Mouse (Mus musculus) spleen, postnatal 14 days (tissue): ENCODE data around the gene Csnk1g1.

ENCODE experiments used
- DNase-seq, 2 experiments: peaks; one replicate each; pipeline ENCODE4 v3.0.0; 2021 to 2022; ENCODE audit warnings: low spot score in 2 of 2

Gene Csnk1g1

GRCm38 (mm10) chr9:66067542-66067941, 158.8 kb downstream of the Csnk1g1 start:
- peak in 1 of 2 experiments; percentile 55 for DNase-seq

DNA sequence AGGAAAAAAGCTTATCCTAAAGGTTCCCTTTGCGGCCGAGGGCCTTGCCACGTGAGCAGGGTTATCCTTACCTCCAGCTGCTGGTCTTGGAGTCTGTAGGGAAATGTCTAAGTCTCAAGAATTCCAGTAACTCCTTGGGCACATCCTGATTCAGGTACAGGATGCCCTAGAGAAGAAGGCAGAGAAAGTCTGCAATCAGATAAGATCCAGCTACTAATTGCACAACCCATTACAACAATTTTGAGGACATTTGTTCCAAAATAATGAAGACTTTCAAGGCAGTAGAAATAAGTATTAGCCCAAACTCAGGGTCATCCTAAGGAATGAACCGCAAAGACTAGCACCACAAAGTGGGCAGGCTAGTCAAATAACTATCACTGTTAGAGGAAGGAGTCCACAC, 159.3 kb downstream of the Csnk1g1 start:
- no peak for DNase-seq

DNA sequence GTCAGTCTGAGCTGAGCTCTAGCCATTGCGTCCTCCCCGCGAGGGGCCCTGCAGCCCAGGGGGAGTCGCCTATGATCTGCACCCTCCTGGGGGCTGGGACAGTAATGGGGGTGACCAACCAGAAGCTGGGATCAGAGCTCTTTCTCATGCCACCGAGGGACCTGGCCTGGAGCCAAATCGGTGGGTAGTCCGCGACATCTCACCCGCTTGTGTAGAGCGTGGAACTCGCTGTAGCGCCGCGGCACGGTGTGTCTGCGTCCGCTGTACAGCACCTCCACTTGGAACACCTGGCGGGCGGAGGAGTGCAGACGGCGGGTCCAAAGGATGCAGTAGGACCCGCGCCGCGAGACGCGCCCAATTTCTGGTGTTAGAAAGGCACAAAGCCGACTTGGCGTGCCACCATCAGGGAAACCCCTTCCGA, 160.3 kb downstream of the Csnk1g1 start:
- peak; percentile 36 to 57 for DNase-seq

GRCm38 (mm10) chr9:66069583-66069982, 160.9 kb downstream of the Csnk1g1 start, which contains the start of gene Snx22:
TSS of gene Snx22 (minus strand) at chr9:66069719.
- DNase-seq = peak; percentile 93

DNA sequence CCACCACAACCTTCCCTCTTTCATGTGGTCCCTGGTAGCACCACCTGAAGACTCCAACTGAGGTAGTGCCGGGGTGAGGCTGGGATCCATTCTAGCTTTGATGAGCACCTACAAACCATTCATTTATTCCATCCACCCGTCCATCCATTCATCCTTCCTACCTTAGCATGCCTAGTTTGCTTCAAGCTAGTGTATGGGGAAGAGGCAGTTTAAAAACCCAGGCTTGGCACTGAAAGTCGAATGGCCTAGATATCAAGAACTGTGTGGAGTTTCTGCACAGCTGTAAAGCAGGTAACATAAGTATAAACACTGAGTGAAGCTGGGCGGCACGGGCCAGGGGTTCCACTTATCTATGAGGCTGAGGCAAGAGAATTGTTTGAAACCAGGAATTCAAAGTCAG, 161.4 kb downstream of the Csnk1g1 start:
- DNase-seq = no peak

DNA sequence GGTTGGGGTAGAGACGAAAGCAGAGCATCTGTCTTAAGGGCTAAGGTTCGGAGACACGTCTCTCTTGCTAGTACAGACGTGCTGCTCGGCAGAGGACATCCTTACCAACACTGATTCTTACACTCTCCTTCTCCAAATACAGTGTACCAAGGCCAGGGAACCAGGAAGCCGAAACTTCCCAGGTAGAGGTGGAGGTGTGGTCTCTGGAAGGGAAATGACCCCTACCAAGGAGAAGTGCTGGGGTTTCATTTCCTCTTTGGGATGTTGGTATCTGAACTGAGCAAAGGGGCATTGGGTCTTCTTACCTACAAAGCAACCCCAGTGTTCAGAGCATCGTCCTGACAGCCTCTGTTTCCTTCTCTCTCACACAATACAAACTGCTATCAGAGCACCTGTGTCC, 164.0 kb downstream of the Csnk1g1 start:
- DNase-seq = no peak

DNA sequence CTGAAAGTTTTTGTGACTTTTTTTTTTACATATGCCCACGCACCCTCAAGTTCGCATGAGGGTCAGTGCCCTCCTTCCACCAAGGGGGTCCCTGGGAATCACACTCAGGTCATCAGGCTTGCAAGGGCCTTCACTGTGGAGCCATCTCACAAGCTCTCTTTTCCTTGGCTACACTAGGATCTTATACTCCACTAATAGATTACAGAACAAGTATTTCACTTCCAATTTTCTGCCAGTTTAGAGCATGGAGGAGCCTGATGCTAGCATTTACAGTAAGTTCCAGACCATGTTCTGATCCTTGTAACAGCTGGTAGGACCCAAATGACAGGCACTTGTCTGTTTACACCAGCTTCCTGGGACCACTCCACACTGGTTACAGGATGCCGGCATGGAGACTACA, 169.3 kb downstream of the Csnk1g1 start:
- no peak for DNase-seq

DNA sequence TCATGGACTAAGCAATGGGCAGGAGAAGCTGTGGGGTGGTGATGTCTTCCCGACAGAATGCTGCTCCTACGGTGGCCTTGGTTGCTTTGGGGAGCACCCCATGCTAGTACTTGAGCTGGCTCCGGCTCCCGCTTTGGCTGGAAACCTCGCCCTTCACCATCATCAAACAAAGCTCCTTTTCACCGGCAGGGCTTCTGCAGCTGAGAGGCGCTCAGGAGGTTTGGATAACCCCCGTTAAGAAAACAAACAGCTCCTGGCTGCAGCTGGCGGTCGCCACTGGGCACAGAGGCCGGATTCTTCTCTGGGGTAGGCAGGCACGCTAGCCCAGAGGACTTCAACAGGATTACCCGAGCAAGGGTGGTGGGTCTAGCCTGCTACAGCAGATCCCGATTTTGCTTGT, 169.8 kb downstream of the Csnk1g1 start:
- DNase-seq = no peak

DNA sequence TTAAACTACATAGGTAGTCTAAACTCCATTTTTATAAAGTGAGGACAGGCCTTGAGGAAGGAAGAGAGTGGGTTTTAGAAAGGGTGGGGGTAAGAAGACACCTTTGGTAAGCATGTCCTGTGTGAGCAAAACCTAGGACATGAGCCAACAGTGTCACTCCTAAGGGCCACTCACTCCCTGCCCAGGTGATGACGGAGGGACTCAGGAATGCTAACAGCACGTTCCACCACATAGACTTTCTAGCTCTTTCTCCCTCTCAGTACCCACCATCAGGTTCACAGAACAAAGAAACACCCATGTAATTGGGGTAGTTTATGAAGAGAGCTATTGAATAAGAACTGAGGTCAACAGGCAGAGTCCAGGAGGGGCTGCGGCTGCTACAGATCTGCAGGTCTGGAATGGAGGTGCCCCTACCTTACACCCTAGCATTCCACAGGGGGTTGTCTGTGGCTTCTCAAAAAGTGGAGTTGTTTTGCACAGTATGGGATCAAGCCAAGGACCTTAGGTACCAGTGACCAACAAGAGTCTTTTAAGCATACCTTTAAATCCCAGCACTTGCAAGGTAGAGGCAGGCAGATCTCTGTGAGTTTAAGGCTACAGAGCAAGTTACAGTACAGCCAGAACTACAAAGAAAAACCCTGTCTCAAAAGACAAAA, 172.2 kb downstream of the Csnk1g1 start:
- DNase-seq = no peak

- DNase-seq = no peak
Observed at GRCm38 (mm10) chr9:66081999-66082398, 173.3 kb downstream of the Csnk1g1 start.

DNA sequence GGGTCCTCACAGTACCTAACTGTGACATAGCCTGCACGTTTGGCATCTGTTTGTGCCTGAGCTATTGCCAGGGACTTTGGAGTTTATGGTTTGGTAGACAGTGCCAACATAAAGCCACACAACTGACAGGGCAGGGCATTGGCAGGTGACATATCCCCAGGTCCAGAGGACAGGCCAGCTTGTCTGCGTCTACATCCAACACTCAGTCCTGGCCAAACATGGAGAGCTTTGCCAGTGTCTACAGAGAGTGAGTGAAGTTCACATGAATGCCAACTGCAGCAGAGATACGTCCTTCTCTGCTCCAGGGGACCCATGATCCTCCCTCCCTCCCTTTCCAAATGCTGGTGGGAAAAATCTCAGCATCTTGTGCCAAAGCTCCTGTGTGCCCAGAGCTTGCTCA, 175.4 kb downstream of the Csnk1g1 start:
- DNase-seq = no peak

- no peak for DNase-seq
Observed at GRCm38 (mm10) chr9:66087062-66087461, 178.3 kb downstream of the Csnk1g1 start.

DNA sequence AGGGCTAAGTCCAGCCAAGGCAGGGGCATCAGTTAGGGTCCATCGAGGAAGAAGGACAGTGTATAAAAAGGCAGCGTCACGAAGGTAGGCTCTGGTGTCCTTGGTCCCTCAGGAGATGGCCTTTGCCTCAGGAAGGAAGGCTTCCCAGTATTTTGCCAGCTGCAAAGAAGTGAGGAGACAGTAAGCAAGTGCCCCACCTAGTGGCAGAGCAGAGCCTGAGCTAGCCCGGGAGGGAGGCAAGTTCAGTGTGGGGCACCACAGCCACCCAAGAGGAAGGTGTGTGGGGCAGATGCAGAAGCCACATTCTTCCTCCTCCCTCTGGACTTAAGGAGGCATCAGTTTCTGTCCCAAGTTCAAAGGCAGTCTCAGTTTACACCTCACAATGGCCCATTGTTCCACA, 179.7 kb downstream of the Csnk1g1 start:
- peak; percentile 38 to 54 for DNase-seq

DNA sequence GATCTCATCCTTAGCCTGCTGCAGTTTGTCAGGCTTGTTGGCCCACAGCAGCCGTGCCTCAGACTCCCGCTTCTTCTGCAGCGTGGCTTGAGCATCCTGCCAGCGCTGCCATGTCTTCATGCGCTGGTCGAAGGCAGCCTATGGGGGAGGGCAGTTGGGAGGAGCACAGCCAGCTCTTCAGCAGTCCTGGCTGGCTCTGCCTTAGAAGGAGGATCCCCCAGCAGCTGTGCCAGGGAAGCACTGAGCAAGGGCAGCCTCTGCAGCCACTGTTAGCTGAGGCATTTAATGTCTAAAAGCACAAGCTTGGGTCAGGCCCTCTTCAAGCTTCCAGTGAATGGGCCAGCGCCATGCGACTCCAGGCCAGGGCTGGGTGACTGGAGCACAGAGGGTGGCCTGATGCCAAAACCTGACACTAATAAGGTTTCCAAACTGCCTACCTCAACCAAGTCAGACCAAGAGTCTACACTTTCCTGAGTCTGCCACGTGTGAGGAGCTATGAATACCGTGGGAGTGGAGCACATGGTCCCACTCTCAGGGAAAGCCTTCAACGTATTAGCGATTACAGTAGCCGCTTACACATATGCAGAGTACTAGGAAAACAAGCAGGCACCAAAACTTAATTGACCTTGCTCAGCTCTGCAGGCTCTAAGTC, 182.0 kb downstream of the Csnk1g1 start:
- no peak for DNase-seq

- no peak for DNase-seq
Observed at GRCm38 (mm10) chr9:66091327-66092231, 182.9 kb downstream of the Csnk1g1 start.

DNA sequence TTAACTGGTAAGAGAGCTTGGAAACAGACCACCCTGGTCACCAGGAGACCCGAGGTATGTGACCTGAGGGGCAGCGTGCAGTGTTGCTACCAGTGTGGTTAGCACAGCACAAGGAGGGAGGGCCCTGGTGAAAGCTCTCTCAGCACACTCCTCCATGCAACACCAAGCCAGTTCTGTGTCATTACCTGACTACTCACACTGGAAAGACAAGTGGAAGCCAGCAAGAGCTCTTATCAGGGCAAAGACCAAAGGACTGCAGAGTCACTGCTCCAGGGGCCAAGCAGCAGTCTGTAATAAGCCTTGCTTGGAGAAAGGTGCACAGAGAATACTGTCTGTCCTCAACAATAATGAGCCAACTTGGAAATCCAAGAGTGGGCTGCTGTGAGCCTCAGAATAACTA, 183.9 kb downstream of the Csnk1g1 start:
- no peak for DNase-seq
